Mouse (Mus musculus) colon, adult 2 months (tissue): ENCODE data around the gene Olfr9. TPM values are rescaled to one million over a fixed set of nuclear protein-coding genes. Genes with fewer than 3 reads are reported as not detected.

Source experiments
- polyA plus RNA-seq: library from polyadenylated mRNA; depleted of rRNA; stranded (reverse); fragments of >200 nt; gene quantifications from 2 replicates; pipeline ENCODE4 v1.2.3, GENCODE M21; 2012; rRNA removed

Olfr9 gene
- not detected in 2 replicates for polyA plus RNA-seq

DNA sequence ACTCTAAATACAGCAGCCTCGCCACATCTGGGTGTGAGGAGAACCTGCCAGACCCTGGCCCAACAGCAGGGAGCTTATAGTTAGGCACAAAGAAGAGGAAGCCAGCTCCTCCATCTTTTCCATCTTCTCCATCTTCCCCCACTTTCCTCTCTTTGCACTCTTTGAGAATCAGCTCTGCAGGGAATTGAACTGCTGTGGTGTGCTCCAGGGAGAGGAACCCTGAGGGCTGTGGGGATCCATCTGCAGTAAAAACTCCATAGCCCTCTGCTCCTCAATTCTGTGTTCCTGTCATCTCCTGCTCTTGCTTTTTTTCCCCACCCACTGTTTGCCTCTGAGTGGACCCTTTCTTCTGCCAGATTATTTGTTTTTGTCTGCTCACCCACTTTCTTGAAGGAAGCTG, at the start of gene Olfr9:
Gene Olfr9 (plus strand): TSS at position 301 of the 400 bp plus-strand sequence.

DNA sequence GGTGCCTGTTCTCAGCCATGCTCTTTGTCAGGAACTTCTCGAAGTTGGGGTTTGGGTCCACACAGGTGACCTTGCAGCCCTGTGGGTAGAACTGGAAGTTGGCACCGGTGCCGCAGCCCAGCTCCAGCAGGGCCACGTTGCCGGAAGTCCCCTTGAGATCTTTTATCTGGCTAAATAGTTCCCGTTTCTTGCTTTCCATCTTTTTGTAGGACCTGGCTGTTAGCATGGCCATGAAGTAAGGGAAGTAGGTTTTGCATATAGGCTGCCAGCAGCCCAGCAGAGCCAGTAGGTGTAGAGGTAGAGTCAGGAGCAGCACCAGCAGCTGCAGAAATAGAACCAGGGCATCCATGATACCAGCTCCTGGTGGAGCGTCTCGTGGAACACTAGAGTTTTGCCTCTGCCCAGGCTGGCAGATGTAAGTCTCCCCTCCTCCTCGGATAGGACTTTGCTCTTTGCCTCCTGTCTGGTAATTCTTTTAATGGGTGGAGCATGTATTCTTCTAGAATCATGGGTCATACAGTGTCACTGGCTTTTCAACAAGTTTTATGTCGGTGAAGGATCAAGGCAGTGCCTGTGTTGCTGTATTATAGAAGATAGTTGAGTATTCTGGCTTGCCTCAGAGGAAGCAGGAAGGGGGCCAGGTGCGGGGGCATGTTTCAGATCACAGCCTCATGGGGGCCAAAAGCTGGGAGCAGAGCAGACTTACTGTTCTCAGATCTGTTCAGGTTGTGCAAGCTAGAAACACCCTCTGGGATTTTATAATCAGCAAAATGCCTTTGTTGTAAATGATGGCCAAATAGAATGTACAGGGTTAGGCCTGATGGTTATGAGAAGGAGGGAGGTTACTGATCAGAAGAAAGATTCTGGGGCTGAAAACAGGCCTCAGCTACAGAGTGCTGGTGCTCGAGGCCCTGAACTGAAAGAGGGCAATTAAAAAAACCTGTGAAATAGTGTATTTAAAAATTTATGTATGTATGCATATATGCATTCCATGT, 28.3 kb upstream of the Olfr9 start, which contains the start of gene Mettl7b:
Gene Mettl7b (minus strand): TSS at position 399 of the 995 bp plus-strand sequence.

DNA sequence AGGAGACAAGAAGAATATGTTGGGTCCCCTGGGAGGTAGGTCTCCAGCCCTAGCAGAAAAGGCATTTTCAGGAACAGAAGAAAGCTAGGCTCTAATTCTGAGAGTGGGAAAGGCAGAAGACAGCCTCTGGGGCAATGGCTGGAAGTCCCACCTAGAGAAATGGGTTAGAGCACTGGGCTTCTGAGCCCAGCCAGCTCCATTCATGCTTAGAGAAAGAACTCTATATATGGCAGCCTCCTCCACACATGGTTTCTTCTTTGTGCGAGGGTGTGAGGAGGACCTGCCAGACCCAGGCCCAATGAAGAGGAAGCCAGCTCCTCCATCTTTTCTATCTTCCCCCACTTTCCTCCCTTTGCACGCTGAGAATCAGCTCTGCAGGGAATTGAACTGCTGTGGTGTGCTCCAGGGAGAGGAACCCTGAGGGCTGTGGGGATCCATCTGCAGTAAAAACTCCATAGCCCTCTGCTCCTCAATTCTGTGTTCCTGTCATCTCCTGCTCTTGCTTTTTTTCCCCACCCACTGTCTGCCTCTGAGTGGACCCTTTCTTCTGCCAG, 21.1 kb downstream of the Olfr9 start, which contains the start of gene Olfr763:
Gene Olfr763 (plus strand): TSS at position 504 of the 554 bp plus-strand sequence.

DNA sequence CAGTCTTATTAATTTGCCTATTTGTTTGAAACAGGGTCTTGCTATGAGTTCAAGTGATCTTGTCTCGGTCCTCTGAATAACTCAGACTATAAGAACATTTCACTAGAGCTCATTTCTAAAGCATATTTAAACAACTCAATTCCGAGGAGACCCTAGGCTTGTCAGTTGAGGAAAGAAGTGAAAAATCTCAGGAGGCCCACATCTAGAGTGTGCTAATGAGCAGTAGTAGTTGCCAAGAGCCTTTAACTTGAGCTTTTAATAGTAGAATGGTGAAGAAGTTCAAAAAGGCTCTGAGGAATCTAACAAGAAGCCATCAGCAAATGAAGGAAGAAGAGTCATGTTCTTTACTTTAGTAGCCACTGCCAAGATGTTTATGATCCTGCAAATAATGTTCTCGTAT, 50.6 kb downstream of the Olfr9 start, which contains the start of gene Olfr764-ps1:
Gene Olfr764-ps1 (minus strand): TSS at position 101 of the 400 bp plus-strand sequence.

Other genes with a start within 250 kb of the Olfr9 start
- gene Dgka, start 244.6 kb upstream of the Olfr9 start, polyA plus RNA-seq = 80.2 and 87.4 TPM in 2 replicates
- gene Pym1, start 241.5 kb upstream of the Olfr9 start, polyA plus RNA-seq = 17.4 and 19.1 TPM in 2 replicates
- 4.8 and 5.0 TPM in 2 replicates for gene Mmp19, start 198.5 kb upstream of the Olfr9 start, polyA plus RNA-seq
- 15.2 and 16.5 TPM in 2 replicates for gene Dnajc14, start 185.4 kb upstream of the Olfr9 start, polyA plus RNA-seq
- gene Tmem198b, start 185.1 kb upstream of the Olfr9 start, polyA plus RNA-seq = 17.7 and 17.9 TPM in 2 replicates
- 2.0 and 2.3 TPM in 2 replicates for gene Sarnp, start 172.1 kb upstream of the Olfr9 start, polyA plus RNA-seq
- 90.8 and 92.6 TPM in 2 replicates for gene Ormdl2, start 167.8 kb upstream of the Olfr9 start, polyA plus RNA-seq
- 1.5 and 1.6 TPM in 2 replicates for gene Gdf11, start 97.7 kb upstream of the Olfr9 start, polyA plus RNA-seq
- gene Cd63, start 88.4 kb upstream of the Olfr9 start, polyA plus RNA-seq = 225 and 259 TPM in 2 replicates
- gene Rdh5, start 66.5 kb upstream of the Olfr9 start, polyA plus RNA-seq = 28.4 and 36.4 TPM in 2 replicates
- gene Bloc1s1, start 65.4 kb upstream of the Olfr9 start, polyA plus RNA-seq = 151 TPM in 2 replicates
- gene Itga7, start 55.6 kb upstream of the Olfr9 start, polyA plus RNA-seq = 56.9 and 58.2 TPM in 2 replicates
- gene Mettl7b, start 28.4 kb upstream of the Olfr9 start, polyA plus RNA-seq = 159 and 171 TPM in 2 replicates
- gene Olfr763, start 21.4 kb downstream of the Olfr9 start, polyA plus RNA-seq = not detected in 2 replicates
- not detected in 2 replicates for gene Olfr764-ps1, start 50.5 kb downstream of the Olfr9 start, polyA plus RNA-seq
- not detected in 2 replicates for gene Olfr765, start 60.6 kb downstream of the Olfr9 start, polyA plus RNA-seq
- gene Olfr766-ps1, start 79.5 kb downstream of the Olfr9 start, polyA plus RNA-seq = not detected in 2 replicates
- gene Olfr767, start 93.5 kb downstream of the Olfr9 start, polyA plus RNA-seq = not detected in 2 replicates
- gene Olfr768, start 109.9 kb downstream of the Olfr9 start, polyA plus RNA-seq = not detected in 2 replicates
- not detected in 2 replicates for gene Olfr769, start 128.4 kb downstream of the Olfr9 start, polyA plus RNA-seq
- not detected in 2 replicates for gene Olfr770, start 149.6 kb downstream of the Olfr9 start, polyA plus RNA-seq
- not detected in 2 replicates for gene Olfr771, start 175.3 kb downstream of the Olfr9 start, polyA plus RNA-seq
- not detected in 2 replicates for gene Olfr772, start 188.5 kb downstream of the Olfr9 start, polyA plus RNA-seq
- gene Olfr773, start 198.0 kb downstream of the Olfr9 start, polyA plus RNA-seq = not detected in 2 replicates
- gene Olfr774, start 246.8 kb downstream of the Olfr9 start, polyA plus RNA-seq = not detected in 2 replicates